Mouse (Mus musculus) hindbrain, embryonic 13.5 days (tissue): ENCODE results near the gene Madcam1. TPM values are rescaled to one million over a fixed set of nuclear protein-coding genes. Genes with fewer than 3 reads are reported as not detected.

Experiments used
- ATAC-seq: fragments of 200-750 bp; cut with Nextera tagmentation; 2 replicates; pipeline ENCODE4 v1.8.0; 2017; ENCODE audit warnings: moderate TSS enrichment; ENCODE audit not compliant: low FRiP score
- H3K27ac ChIP-seq: fragments of 300-500 bp; sonication (generic); 2 replicates; pipeline ENCODE4 v1.5.1; 2015; ENCODE audit warnings: inconsistent platforms, mild to moderate bottlenecking, moderate library complexity
- H3K27me3 ChIP-seq: fragments of 300-500 bp; sonication (generic); 2 replicates; pipeline ENCODE4 v1.6.1; 2015; ENCODE audit warnings: mild to moderate bottlenecking, inconsistent platforms
- H3K36me3 ChIP-seq: fragments of 300-500 bp; sonication (generic); 2 replicates; pipeline ENCODE4 v1.6.1; 2015; ENCODE audit warnings: mild to moderate bottlenecking, inconsistent platforms
- H3K4me1 ChIP-seq: fragments of 300-500 bp; sonication (generic); replicated peaks from 2 replicates; pipeline ENCODE4 v1.6.1; 2015; ENCODE audit warnings: inconsistent platforms
- H3K4me2 ChIP-seq: fragments of 300-500 bp; sonication (generic); 2 replicates; pipeline ENCODE4 v1.6.1; 2015; ENCODE audit warnings: inconsistent platforms, mild to moderate bottlenecking, moderate library complexity
- H3K4me3 ChIP-seq: fragments of 300-500 bp; sonication (generic); 2 replicates; pipeline ENCODE4 v1.5.1; 2015; ENCODE audit warnings: mild to moderate bottlenecking, inconsistent platforms
- H3K9ac ChIP-seq: fragments of 300-500 bp; sonication (generic); 2 replicates; pipeline ENCODE4 v1.6.1; 2015; ENCODE audit warnings: mild to moderate bottlenecking, inconsistent platforms
- H3K9me3 ChIP-seq: fragments of 300-500 bp; sonication (generic); 2 replicates; pipeline ENCODE4 v1.6.1; 2016; ENCODE audit warnings: inconsistent platforms
- WGBS: fragments of 180-500 bp; shearing (Covaris S2); methylation state at CpG from one replicate; pipeline ENCODE4 v1.1.7; 2015; 5-methylcytosine and 5-hydroxymethylcytosine counted together
- polyA plus RNA-seq: library from polyadenylated mRNA; unstranded; fragments of >200 nt; fragmentation: Nextera tagmentation; extraction: Ambion mirVana; gene quantifications from 2 replicates; pipeline ENCODE4 v1.2.1, GENCODE M21; 2015

Madcam1 gene
- polyA plus RNA-seq, 1 experiment from 2014 or later = 0.88 TPM

DNA sequence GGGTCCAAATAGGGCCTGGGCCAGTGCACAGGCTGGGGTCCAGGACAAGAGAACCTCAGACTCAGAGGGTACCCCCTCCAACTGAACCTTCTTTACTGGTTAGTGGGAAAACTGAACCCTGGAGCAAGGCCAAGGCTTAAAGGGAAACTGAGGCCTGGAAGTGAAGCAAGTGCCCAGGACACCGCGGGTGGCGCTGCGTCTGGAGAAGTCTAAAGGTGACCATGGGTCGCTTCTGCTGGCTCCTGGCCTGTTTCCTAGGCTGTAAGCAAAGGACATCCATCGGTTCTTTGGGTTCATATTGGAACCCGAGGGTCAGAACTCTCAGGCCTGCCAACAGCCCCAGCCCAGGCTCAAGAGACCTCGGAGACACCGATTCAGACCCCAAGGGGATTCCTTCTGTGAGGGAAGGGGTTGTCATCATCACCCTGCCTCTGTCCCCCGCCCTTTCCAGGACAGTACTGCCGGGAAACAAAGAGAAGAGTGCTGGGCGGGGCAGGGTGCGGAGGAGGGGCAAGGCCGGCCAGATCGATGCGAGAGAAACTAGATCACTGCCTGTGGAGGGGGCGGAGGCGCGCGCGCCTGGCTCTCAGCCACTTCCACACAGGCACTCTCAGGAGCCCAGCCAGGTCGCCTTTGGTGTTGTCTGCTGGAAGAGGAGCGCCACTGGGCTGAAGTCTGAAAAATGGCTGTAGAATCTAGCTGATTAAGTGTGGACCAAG lies 25.7 kb upstream of the Madcam1 start:
- Histone ChIP-seq H3K27ac (peak overlapping the region; percentile 96), H3K4me1 (peaks cover 42% of the 10 kb centered on the region), H3K27me3 (peaks cover 32% of the 10 kb centered on the region), H3K4me2 (peak overlapping the region; percentile 80), H3K9ac (peak overlapping the region; percentile 96), H3K4me3 (peak overlapping the region; percentile 80), H3K36me3 (no peaks in the 10 kb centered on the region), H3K9me3 (no peaks in the 10 kb centered on the region)
- ATAC-seq = peak; percentile 14; the same call in 1 of the 2 replicates
- 4% methylated on average over 23 of the region's 23 CpGs for WGBS

DNA sequence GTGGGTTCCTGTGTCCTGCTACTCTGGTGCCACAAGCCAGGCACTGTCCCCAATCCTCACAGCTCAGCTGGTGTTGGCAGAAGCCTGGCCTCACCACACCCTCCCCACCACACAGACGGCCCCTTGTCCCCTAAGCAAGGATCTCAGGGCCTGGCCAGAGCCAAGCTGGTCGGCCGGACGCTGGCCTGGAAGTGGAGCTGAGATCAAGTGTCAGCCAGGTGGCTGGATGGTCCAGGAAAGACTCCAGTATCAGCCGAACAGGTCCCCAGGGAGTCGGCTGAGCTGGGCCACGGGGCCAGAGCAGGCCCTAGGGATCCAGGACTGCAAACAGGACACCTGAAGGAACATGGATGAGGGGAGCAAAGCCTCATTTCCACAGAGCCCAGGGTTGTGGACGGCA lies 18.6 kb upstream of the Madcam1 start, which contains the start of gene Odf3l2:
Odf3l2 (minus strand) TSS at position 28 of the 400 bp plus-strand sequence.
- H3K4me2 ChIP-seq = no peak within 1 kb of the TSS
- 76% methylated on average over 8 of the region's 8 CpGs for WGBS
- 0 out of 2 replicates have a peak within 1 kb of the TSS, but pooled peaks have one; percentile 13 for H3K9ac ChIP-seq
- H3K9me3 ChIP-seq = no peaks in the 10 kb centered on the region
- no peaks in the 10 kb centered on the region for H3K4me1 ChIP-seq
- H3K27me3 ChIP-seq = no peaks in the 10 kb centered on the region
- H3K36me3 ChIP-seq = no peaks in the 10 kb centered on the region
- H3K4me3 ChIP-seq = no peak within 1 kb of the TSS
- ATAC-seq = no peak
- no peak within 1 kb of the TSS for H3K27ac ChIP-seq

DNA sequence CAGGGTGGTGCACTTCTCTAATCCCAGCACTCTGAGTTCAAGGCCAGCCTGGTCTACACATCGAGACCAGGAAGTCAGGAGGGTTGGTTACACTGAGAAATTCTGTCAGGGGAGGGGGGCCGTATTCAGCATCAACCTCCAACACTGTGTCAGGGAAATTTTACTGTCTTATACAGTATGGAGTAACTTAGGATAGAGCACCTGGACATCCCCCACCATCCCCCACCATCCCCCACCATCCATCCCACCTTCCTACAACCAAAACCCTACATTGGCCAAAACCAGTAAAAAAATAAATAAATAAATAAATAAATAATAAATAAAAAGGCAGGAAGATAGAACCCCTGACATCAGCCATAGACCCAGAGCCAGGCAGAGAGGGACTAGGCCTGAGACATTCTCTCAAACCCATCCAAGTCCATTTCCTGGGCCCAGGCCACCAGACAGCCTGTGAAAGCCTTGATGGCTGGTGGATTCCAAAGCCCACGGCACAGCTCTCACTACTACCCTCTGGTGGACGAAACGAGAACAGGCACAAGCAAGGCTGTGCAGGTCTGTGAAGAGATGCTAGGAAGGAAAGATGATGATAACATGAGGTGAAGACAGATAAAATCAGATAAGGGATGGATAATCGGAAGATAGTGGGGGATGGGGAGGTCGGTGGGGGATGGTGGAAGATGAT lies 15.1 kb upstream of the Madcam1 start:
- H3K9ac ChIP-seq = no peak overlapping the region
- H3K27ac ChIP-seq = no peak overlapping the region
- no peaks in the 10 kb centered on the region for H3K36me3 ChIP-seq
- no peak overlapping the region for H3K4me2 ChIP-seq
- no peaks in the 10 kb centered on the region for H3K4me1 ChIP-seq
- H3K27me3 ChIP-seq = peaks cover 13% of the 10 kb centered on the region
- WGBS = 31% methylated on average over 7 of the region's 7 CpGs
- H3K4me3 ChIP-seq = no peak overlapping the region
- peak; percentile 66 for ATAC-seq
- H3K9me3 ChIP-seq = no peaks in the 10 kb centered on the region

DNA sequence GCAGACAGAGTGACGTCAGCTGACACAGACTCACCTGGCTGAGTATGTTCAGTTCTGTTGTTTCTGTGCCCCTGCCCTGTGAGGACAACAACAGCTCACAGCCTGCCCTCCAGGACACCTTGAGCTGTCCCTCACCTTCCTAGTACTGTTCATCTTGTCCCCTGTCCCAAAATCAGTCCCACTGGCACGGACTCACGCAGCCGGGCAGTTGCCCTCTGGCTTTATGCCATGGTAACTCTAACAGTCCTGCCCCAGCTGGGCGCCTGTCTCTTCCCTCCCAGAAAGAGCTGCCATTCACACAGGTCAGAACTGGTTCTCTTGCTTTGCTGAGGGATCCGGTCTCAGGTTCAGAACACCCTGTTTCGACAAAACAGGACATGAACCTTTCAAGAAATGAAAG lies 11.6 kb upstream of the Madcam1 start:
- H3K36me3 ChIP-seq = no peaks in the 10 kb centered on the region
- H3K9me3 ChIP-seq = no peaks in the 10 kb centered on the region
- 91% methylated on average over 7 of the region's 7 CpGs for WGBS
- H3K4me3 ChIP-seq = no peak overlapping the region
- H3K27me3 ChIP-seq = peaks cover 13% of the 10 kb centered on the region
- no peak overlapping the region for H3K9ac ChIP-seq
- ATAC-seq = no peak
- no peak overlapping the region for H3K4me2 ChIP-seq
- H3K4me1 ChIP-seq = peaks cover 10% of the 10 kb centered on the region
- no peak overlapping the region for H3K27ac ChIP-seq

DNA sequence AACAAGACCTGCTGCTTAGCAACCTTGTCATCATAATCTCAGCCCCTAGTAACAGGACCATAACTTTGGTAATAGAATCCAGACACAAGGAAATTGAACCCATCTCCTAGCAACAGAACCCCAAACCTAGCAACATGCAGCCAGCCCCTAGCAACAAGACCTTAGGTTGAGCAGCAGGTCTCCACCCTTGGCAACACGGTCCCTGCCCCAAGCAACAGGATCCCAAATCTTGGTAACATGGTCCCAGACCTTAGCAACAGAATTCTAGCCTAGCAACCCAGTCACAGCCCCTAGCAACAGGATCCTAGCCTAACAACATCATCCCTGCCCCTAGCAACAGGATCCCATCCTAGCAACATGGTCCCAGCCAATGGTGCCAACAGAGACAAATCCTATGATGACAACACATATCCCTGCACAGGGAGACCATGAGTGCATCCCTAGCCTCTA lies 9.4 kb upstream of the Madcam1 start:
- Histone ChIP-seq H3K4me3 (no peak overlapping the region), H3K4me1 (peaks cover 10% of the 10 kb centered on the region), H3K4me2 (no peak overlapping the region), H3K27ac (peak overlapping the region; percentile 67; the same call in 1 of the 2 replicates), H3K36me3 (no peaks in the 10 kb centered on the region), H3K9me3 (no peaks in the 10 kb centered on the region), H3K27me3 (peaks cover 13% of the 10 kb centered on the region), H3K9ac (no peak overlapping the region)
- ATAC-seq = peak; percentile 79
- 19% methylated on average over 1 of the region's 1 CpGs for WGBS

DNA sequence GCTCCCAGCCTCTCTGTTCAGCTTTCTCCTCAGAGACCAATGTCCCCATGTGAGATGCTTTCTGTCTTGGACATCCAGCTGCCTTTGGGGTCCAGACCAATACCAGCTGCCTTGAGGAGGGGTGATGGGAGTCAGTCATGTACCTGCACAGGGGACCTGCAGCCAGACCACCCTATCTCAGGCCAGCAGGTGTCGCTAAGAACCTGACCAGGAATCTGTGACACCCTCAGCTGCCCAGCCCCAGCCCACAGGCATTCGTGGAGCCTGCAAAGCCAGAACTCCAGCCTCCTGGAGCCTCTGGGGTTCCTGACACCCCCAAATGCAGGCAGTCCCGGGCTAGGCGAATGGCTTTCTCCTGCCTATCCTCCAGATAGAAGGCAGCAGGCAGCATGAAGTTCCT lies 5.5 kb upstream of the Madcam1 start:
- Histone ChIP-seq H3K9me3 (no peaks in the 10 kb centered on the region), H3K27ac (no peak overlapping the region), H3K4me1 (peaks cover 10% of the 10 kb centered on the region), H3K36me3 (no peaks in the 10 kb centered on the region), H3K9ac (no peak overlapping the region), H3K4me2 (no peak overlapping the region), H3K27me3 (no peaks in the 10 kb centered on the region), H3K4me3 (no peak overlapping the region)
- WGBS = 17% methylated on average over 4 of the region's 4 CpGs
- no peak for ATAC-seq

DNA sequence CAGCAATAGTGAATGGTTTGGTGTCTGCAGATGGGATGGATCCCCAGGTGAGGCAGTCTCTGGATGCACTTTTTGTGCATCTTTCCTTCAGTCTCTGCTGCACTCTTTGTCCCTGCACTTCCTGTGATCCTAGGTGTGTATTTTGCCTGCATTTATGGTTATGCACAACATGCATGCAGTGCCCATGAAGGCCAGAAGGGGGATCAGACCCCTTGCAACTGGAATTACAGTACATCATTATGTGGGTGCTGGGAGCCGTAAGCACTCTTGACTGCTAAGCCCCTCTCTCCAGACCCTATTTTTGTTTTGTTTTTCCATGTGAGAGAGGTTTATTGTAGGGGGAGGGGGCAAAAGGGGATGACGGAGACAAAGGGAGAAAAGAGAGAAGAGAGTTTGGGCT lies 4.1 kb upstream of the Madcam1 start:
- no peak overlapping the region for H3K27ac ChIP-seq
- ATAC-seq = no peak
- H3K9ac ChIP-seq = no peak overlapping the region
- H3K9me3 ChIP-seq = no peaks in the 10 kb centered on the region
- H3K36me3 ChIP-seq = no peaks in the 10 kb centered on the region
- H3K4me1 ChIP-seq = peaks cover 6% of the 10 kb centered on the region
- H3K4me2 ChIP-seq = no peak overlapping the region
- WGBS = 86% methylated on average over 2 of the region's 2 CpGs
- no peaks in the 10 kb centered on the region for H3K27me3 ChIP-seq
- no peak overlapping the region for H3K4me3 ChIP-seq

DNA sequence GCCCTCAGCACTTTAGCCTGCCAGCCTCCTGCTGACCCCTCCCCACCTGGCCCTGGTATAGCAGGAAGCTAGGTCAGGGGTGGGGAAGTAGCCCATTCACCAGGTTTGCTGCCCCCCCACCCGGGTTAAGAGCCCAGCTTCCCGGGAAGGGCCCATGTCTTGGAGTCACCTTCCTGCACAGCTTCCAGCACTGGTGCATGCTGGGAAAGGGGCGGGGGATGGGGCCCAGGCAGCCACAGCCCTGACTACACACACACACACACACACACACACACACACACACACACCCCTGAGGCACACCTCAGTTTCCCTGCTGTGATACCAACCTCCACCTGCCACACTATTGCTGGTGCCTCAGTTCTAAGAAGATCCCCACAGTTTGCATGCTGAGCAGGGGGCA lies 2.5 kb upstream of the Madcam1 start:
- Histone ChIP-seq H3K36me3 (no peaks in the 10 kb centered on the region), H3K27me3 (no peaks in the 10 kb centered on the region), H3K4me1 (0 out of 2 replicates have a peak, but pooled peaks cover 4% of the 10 kb centered on the region), H3K9ac (no peak overlapping the region), H3K9me3 (no peaks in the 10 kb centered on the region), H3K27ac (no peak overlapping the region), H3K4me3 (no peak overlapping the region), H3K4me2 (no peak overlapping the region)
- WGBS = 52% methylated on average over 3 of the region's 3 CpGs
- ATAC-seq = no peak

DNA sequence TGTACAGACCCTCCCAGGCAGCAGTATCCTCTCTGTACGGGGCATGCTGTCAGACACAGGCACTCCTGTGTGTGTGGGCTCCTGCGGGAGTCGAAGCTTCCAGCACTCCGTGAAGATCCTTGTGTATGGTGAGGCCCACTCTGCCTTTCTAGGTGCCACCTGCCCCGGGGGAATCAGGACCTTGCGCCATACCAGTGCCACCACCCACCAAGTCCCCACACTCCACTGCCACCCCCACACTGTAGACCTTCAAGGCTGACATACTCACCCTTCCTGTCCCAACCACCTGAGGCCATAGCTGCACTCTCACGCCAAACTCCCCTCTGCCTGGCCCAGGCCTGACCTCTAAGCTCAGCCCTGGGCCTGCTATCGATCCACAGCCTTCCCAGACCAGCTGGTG lies 692 bp downstream of the Madcam1 start:
- H3K9ac ChIP-seq = no peak overlapping the region
- WGBS = 84% methylated on average over 8 of the region's 8 CpGs
- no peak overlapping the region for H3K4me3 ChIP-seq
- H3K36me3 ChIP-seq = no peaks in the 10 kb centered on the region
- H3K9me3 ChIP-seq = no peaks in the 10 kb centered on the region
- no peak for ATAC-seq
- no peak overlapping the region for H3K27ac ChIP-seq
- no peak overlapping the region for H3K4me2 ChIP-seq
- peaks cover 14% of the 10 kb centered on the region for H3K4me1 ChIP-seq
- no peaks in the 10 kb centered on the region for H3K27me3 ChIP-seq

DNA sequence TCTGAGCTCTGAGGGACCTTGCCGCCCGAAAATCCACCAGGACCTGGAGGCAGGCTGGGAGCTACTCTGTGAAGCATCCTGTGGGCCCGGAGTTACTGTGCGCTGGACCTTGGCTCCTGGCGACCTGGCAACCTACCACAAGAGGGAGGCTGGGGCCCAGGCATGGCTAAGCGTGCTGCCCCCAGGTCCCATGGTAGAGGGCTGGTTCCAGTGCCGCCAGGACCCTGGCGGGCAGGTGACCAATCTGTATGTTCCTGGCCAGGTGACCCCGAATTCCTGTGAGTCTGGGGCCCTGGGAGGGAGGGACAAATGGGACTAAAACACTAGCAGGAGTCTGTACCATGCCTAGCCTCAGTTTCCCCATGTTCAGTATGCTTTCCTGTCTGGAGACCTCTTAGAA lies 2.1 kb downstream of the Madcam1 start:
- Histone ChIP-seq H3K27ac (no peak overlapping the region), H3K4me3 (no peak overlapping the region), H3K9me3 (no peaks in the 10 kb centered on the region), H3K4me2 (no peak overlapping the region), H3K27me3 (no peaks in the 10 kb centered on the region), H3K4me1 (peaks cover 28% of the 10 kb centered on the region), H3K9ac (no peak overlapping the region), H3K36me3 (no peaks in the 10 kb centered on the region)
- 70% methylated on average over 9 of the region's 9 CpGs for WGBS
- ATAC-seq = no peak

DNA sequence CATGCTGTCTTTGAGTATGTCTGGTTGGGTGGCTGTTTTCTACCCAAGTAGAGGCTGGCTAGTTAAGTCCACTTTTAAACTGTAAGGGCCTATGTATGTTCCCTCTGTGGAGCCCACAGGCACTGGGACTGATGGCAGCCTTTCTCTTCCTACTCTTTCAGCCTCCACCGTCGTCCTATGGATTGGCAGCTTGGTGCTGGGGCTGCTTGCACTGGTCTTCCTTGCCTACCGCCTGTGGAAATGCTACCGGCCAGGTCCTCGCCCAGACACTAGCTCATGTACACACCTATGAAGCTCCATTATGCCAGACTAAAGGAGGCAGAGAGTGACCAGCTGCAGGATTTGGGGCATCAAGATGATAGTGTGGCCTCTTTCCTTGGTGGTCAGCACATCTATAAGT lies 3.7 kb downstream of the Madcam1 start:
- no peaks in the 10 kb centered on the region for H3K27me3 ChIP-seq
- peaks cover 35% of the 10 kb centered on the region for H3K4me1 ChIP-seq
- H3K27ac ChIP-seq = peak overlapping the region; percentile 98
- 78% methylated on average over 5 of the region's 5 CpGs for WGBS
- H3K4me3 ChIP-seq = peak overlapping the region; percentile 88
- peaks cover 10% of the 10 kb centered on the region for H3K36me3 ChIP-seq
- peak overlapping the region; percentile 97 for H3K4me2 ChIP-seq
- ATAC-seq = no peak
- H3K9me3 ChIP-seq = no peaks in the 10 kb centered on the region
- H3K9ac ChIP-seq = peak overlapping the region; percentile 94; the same call in 1 of the 2 replicates

DNA sequence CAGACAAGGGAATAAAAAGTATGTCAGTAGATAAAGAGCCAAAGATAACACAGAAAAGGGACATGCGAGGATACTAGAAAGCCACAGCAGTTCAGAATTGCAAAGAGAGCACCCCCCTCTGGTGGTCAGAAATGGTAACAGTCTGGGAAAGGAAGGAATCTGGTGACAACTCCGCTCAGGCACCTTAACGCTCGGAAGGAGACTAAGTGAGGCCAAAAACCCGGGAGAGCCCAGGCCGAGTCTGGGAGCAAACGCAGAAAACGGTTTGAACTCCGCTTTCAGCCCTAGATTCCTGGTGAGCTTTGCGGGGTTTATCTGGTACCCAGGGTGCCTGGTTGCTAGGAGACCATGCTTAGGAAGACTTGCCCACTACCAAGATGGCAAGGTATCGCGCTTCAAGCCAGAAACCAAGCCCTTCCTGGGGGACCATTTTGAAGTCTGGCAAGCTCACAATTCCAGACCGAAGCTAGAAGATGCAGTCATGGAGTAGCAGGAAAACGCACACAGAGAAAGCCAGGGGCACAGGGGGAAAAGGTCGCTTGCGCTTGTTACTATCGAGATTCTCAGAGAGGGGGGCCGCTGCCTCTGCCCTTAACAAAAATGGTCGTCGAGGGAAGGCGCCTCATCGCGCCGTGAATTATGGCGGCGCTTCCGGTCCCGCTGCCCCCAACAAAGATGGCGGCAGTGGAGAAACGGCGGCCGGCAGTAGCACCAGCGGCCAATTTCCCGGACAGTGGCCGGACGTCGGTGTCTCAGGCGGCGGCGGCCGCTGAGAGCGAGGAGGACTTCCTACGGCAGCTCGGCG lies 4.6 kb downstream of the Madcam1 start, which contains the start of gene Tpgs1:
Tpgs1 (plus strand) TSS at position 599 of the 805 bp plus-strand sequence.
- peak within 1 kb of the TSS; percentile 88 for H3K4me3 ChIP-seq
- peaks cover 18% of the 10 kb centered on the region for H3K36me3 ChIP-seq
- H3K4me1 ChIP-seq = peaks cover 35% of the 10 kb centered on the region
- ATAC-seq = peak; percentile 83
- H3K9ac ChIP-seq = peak within 1 kb of the TSS; percentile 94
- no peaks in the 10 kb centered on the region for H3K9me3 ChIP-seq
- under 1% methylated on average over 45 of the region's 45 CpGs for WGBS
- peak within 1 kb of the TSS; percentile 98 for H3K27ac ChIP-seq
- peak within 1 kb of the TSS; percentile 97 for H3K4me2 ChIP-seq
- H3K27me3 ChIP-seq = no peaks in the 10 kb centered on the region
